Mouse (Mus musculus) splenic B cell, adult 2 months (primary cell): ENCODE measurements around the gene Gm45799.

ENCODE experiments used
- DNase-seq: peaks from one replicate; pipeline ENCODE4 v3.0.0-alpha.2; 2011; ENCODE audit warnings: low read depth, low spot score
- H3K27me3 ChIP-seq: 2 replicates; pipeline ENCODE4 v1.6.1; 2012; ENCODE audit warnings: mild to moderate bottlenecking, low read length, moderate library complexity, mixed read lengths; ENCODE audit not compliant: control insufficient read depth, poor library complexity, insufficient read depth, severe bottlenecking
- H3K36me3 ChIP-seq: 2 replicates; pipeline ENCODE4 v1.6.1; 2012; ENCODE audit warnings: mild to moderate bottlenecking, low read length, moderate library complexity, mixed read lengths; ENCODE audit not compliant: control insufficient read depth, poor library complexity, insufficient read depth, severe bottlenecking

Gm45799 gene

GRCm38 (mm10) chr7:105633127-105633800 lies 7.1 kb upstream of the Gm45799 start, which contains the start of gene Trim3:
Gene Trim3, minus strand, starts transcription at chr7:105633571.
- Histone ChIP-seq H3K27me3 (no peaks in the 10 kb centered on the region), H3K36me3 (no peaks in the 10 kb centered on the region; the same call in 1 of the 2 replicates)
- DNase-seq, result peak; percentile 81

- Histone ChIP-seq H3K36me3 (no peaks in the 10 kb centered on the region; the same call in 1 of the 2 replicates), H3K27me3 (no peaks in the 10 kb centered on the region)
- no peak for DNase-seq
These were observed 6.6 kb upstream of the Gm45799 start for GRCm38 (mm10) chr7:105633801-105634135.

GRCm38 (mm10) chr7:105634272-105634920 lies 6.0 kb upstream of the Gm45799 start:
- no peak for DNase-seq
- Histone ChIP-seq H3K27me3 (no peaks in the 10 kb centered on the region), H3K36me3 (no peaks in the 10 kb centered on the region; the same call in 1 of the 2 replicates)

- Histone ChIP-seq H3K27me3 (no peaks in the 10 kb centered on the region), H3K36me3 (no peaks in the 10 kb centered on the region; the same call in 1 of the 2 replicates)
- DNase-seq, result no peak
These were observed 4.6 kb upstream of the Gm45799 start for GRCm38 (mm10) chr7:105635726-105636125.

- no peaks in the 10 kb centered on the region for H3K27me3 ChIP-seq
- no peak for DNase-seq
- H3K36me3 ChIP-seq, result no peaks in the 10 kb centered on the region; the same call in 1 of the 2 replicates
These were observed 1.6 kb upstream of the Gm45799 start for GRCm38 (mm10) chr7:105638776-105639175.

GRCm38 (mm10) chr7:105639304-105639703 lies 1.0 kb upstream of the Gm45799 start:
- Histone ChIP-seq H3K36me3 (no peaks in the 10 kb centered on the region; the same call in 1 of the 2 replicates), H3K27me3 (no peaks in the 10 kb centered on the region)
- DNase-seq, result no peak

GRCm38 (mm10) chr7:105639756-105640155 lies 596 bp upstream of the Gm45799 start, which contains the start of gene Timm10b:
Gene Timm10b, plus strand, starts transcription at chr7:105640056.
- Histone ChIP-seq H3K27me3 (no peaks in the 10 kb centered on the region), H3K36me3 (peaks cover 1% of the 10 kb centered on the region; the same call in 1 of the 2 replicates)
- no peak for DNase-seq

- Histone ChIP-seq H3K36me3 (peaks cover 5% of the 10 kb centered on the region; the same call in 1 of the 2 replicates), H3K27me3 (no peaks in the 10 kb centered on the region)
- DNase-seq, result no peak
These were observed 523 bp downstream of the Gm45799 start for GRCm38 (mm10) chr7:105640894-105641255.

GRCm38 (mm10) chr7:105641936-105642335 lies 1.6 kb downstream of the Gm45799 start:
- peaks cover 5% of the 10 kb centered on the region; the same call in 1 of the 2 replicates for H3K36me3 ChIP-seq
- H3K27me3 ChIP-seq, result no peaks in the 10 kb centered on the region
- no peak for DNase-seq

GRCm38 (mm10) chr7:105650639-105651435 lies 10.5 kb downstream of the Gm45799 start, which contains the start of gene Dnhd1:
Gene Dnhd1, plus strand, starts transcription at chr7:105650827.
- H3K27me3 ChIP-seq, result no peaks in the 10 kb centered on the region
- DNase-seq, result peak; percentile 72
- no peaks in the 10 kb centered on the region for H3K36me3 ChIP-seq

- H3K36me3 ChIP-seq, result no peaks in the 10 kb centered on the region
- H3K27me3 ChIP-seq, result no peaks in the 10 kb centered on the region
- DNase-seq, result no peak
These were observed 45.3 kb downstream of the Gm45799 start for GRCm38 (mm10) chr7:105685541-105686197.

GRCm38 (mm10) chr7:105690875-105691274 lies 50.5 kb downstream of the Gm45799 start:
- H3K36me3 ChIP-seq, result no peaks in the 10 kb centered on the region
- H3K27me3 ChIP-seq, result no peaks in the 10 kb centered on the region
- no peak for DNase-seq

- no peaks in the 10 kb centered on the region for H3K36me3 ChIP-seq
- H3K27me3 ChIP-seq, result no peaks in the 10 kb centered on the region
- DNase-seq, result no peak
These were observed 62.8 kb downstream of the Gm45799 start for GRCm38 (mm10) chr7:105703184-105703583.

- no peaks in the 10 kb centered on the region for H3K27me3 ChIP-seq
- H3K36me3 ChIP-seq, result no peaks in the 10 kb centered on the region
- DNase-seq, result no peak
These were observed 63.5 kb downstream of the Gm45799 start for GRCm38 (mm10) chr7:105703816-105704215.
